Mouse (Mus musculus) MEL (cell line): ENCODE results near the gene Slc35b1. TPM values are rescaled to one million over a fixed set of nuclear protein-coding genes. Genes with fewer than 3 reads are reported as not detected.

Experiments used
- DNase-seq: peaks from one replicate; pipeline ENCODE4 v3.0.0; 2011; ENCODE audit warnings: low read depth, low spot score
- H3K27ac ChIP-seq: 2 replicates; pipeline ENCODE4 v1.5.1; 2012; ENCODE audit warnings: low read depth, mild to moderate bottlenecking, control low read depth, low read length, moderate library complexity; ENCODE audit not compliant: control insufficient read depth
- H3K27me3 ChIP-seq, 2 experiments: fragments of 150-350 bp in 1 of 2; sonication (generic) in 1 of 2; 2 replicates each; pipeline ENCODE4 v1.6.1; 2012; ENCODE audit warnings: low read length in 2 of 2, mild to moderate bottlenecking in 2 of 2, improper control_type of control experiment in 1 of 2, moderate library complexity in 1 of 2; ENCODE audit not compliant: insufficient read depth in 2 of 2, control insufficient read depth in 1 of 2
- H3K36me3 ChIP-seq, 2 experiments: 2 replicates each; pipeline ENCODE4 v1.6.1; 2012 to 2014; ENCODE audit warnings: low read length in 2 of 2, improper control_type of control experiment in 1 of 2, inconsistent platforms in 1 of 2, mild to moderate bottlenecking in 1 of 2; ENCODE audit not compliant: insufficient read depth in 2 of 2, control insufficient read depth in 1 of 2
- H3K4me1 ChIP-seq, 2 experiments: fragments of 150-350 bp in 1 of 2; sonication (generic) in 1 of 2; 2 replicates each; pipeline ENCODE4 v1.6.1; 2012; ENCODE audit warnings: low read length in 2 of 2, improper control_type of control experiment in 1 of 2, mild to moderate bottlenecking in 1 of 2; ENCODE audit not compliant: insufficient read depth in 2 of 2, control insufficient read depth in 1 of 2
- H3K4me3 ChIP-seq, 2 experiments: fragments of 150-350 bp in 1 of 2; sonication (generic) in 1 of 2; 2 replicates each; pipeline ENCODE4 v1.5.1; 2012; ENCODE audit warnings: low read depth in 2 of 2, low read length in 2 of 2, mild to moderate bottlenecking in 2 of 2, moderate library complexity in 2 of 2, control low read depth in 1 of 2, improper control_type of control experiment in 1 of 2; ENCODE audit not compliant: control insufficient read depth in 1 of 2, insufficient read depth in 1 of 2
- H3K79me2 ChIP-seq: 2 replicates; pipeline ENCODE4 v1.6.1; 2012; ENCODE audit warnings: mild to moderate bottlenecking, low read length, moderate library complexity; ENCODE audit not compliant: control insufficient read depth, poor library complexity, insufficient read depth
- H3K9ac ChIP-seq: 2 replicates; pipeline ENCODE4 v1.6.1; 2012; ENCODE audit warnings: low read depth, mild to moderate bottlenecking, control low read depth, low read length, moderate library complexity; ENCODE audit not compliant: control insufficient read depth, poor library complexity, severe bottlenecking
- H3K9me3 ChIP-seq: fragments of 150-350 bp; sonication (generic); replicated peaks from 2 replicates; pipeline ENCODE4 v1.6.1; 2012; ENCODE audit warnings: mild to moderate bottlenecking, low read length, improper control_type of control experiment, moderate library complexity; ENCODE audit not compliant: insufficient read depth
- CHD2 ChIP-seq: IDR thresholded peaks from 2 replicates; pipeline ENCODE4 v1.6.1; 2011; ENCODE audit warnings: low read length, improper control_type of control experiment
- E2F4 ChIP-seq: IDR thresholded peaks from 2 replicates; pipeline ENCODE4 v1.6.1; 2011; ENCODE audit warnings: low read depth, low read length, improper control_type of control experiment, borderline replicate concordance
- ELF1 ChIP-seq: IDR thresholded peaks from 2 replicates; pipeline ENCODE4 v1.6.1; 2014; ENCODE audit warnings: low read depth, mild to moderate bottlenecking, inconsistent platforms, low read length, improper control_type of control experiment, moderate library complexity
- ETS1 ChIP-seq: IDR thresholded peaks from 2 replicates; pipeline ENCODE4 v1.6.1; 2012; ENCODE audit warnings: low read depth, mild to moderate bottlenecking, inconsistent platforms, low read length, improper control_type of control experiment, moderate library complexity
- GABPA ChIP-seq: IDR thresholded peaks from 2 replicates; pipeline ENCODE4 v1.6.1; 2012; ENCODE audit warnings: low read depth, mild to moderate bottlenecking, inconsistent platforms, low read length, improper control_type of control experiment, moderate library complexity
- GATA1 ChIP-seq: IDR thresholded peaks from 2 replicates; pipeline ENCODE4 v1.6.1; 2011; ENCODE audit warnings: low read depth, low read length, improper control_type of control experiment
- KAT2A ChIP-seq: conservative IDR thresholded peaks from 2 replicates; pipeline ENCODE4 v1.6.1; 2012; ENCODE audit warnings: low read depth, low read length, improper control_type of control experiment, inconsistent platforms
- MAX ChIP-seq: IDR thresholded peaks from 2 replicates; pipeline ENCODE4 v1.6.1; 2011; ENCODE audit warnings: low read length, improper control_type of control experiment
- MAZ ChIP-seq: IDR thresholded peaks from 2 replicates; pipeline ENCODE4 v1.6.1; 2012; ENCODE audit warnings: low read depth, mild to moderate bottlenecking, inconsistent platforms, low read length, improper control_type of control experiment
- MYC ChIP-seq: IDR thresholded peaks from 2 replicates; pipeline ENCODE4 v1.6.1; 2011; ENCODE audit warnings: low read depth, mild to moderate bottlenecking, low read length, improper control_type of control experiment, moderate library complexity
- NELFE ChIP-seq: IDR thresholded peaks from 2 replicates; pipeline ENCODE4 v1.6.1; 2011; ENCODE audit warnings: low read depth, low read length, improper control_type of control experiment
- POLR2AphosphoS2 ChIP-seq: IDR thresholded peaks from 2 replicates; pipeline ENCODE4 v1.6.1; 2011; ENCODE audit warnings: low read length, improper control_type of control experiment
- POLR2AphosphoS5 ChIP-seq: IDR thresholded peaks from 2 replicates; pipeline ENCODE4 v1.6.1; 2012; ENCODE audit warnings: low read depth, borderline replicate concordance, mild to moderate bottlenecking, inconsistent platforms, low read length, moderate library complexity, mixed read lengths
- RAD21 ChIP-seq: IDR thresholded peaks from 2 replicates; pipeline ENCODE4 v1.6.1; 2011; ENCODE audit warnings: mild to moderate bottlenecking, low read depth, low read length, improper control_type of control experiment
- RCOR1 ChIP-seq: IDR thresholded peaks from 2 replicates; pipeline ENCODE4 v1.6.1; 2012; ENCODE audit warnings: low read depth, mild to moderate bottlenecking, inconsistent platforms, low read length, improper control_type of control experiment
- TBP ChIP-seq: IDR thresholded peaks from 2 replicates; pipeline ENCODE4 v1.8.0; 2011; ENCODE audit warnings: low read depth, low read length, improper control_type of control experiment
- TCF12 ChIP-seq: IDR thresholded peaks from 2 replicates; pipeline ENCODE4 v1.6.1; 2014; ENCODE audit warnings: low read depth, mild to moderate bottlenecking, inconsistent platforms, low read length, improper control_type of control experiment, moderate library complexity
- USF1 ChIP-seq: IDR thresholded peaks from 2 replicates; pipeline ENCODE4 v1.6.1; 2014; ENCODE audit warnings: low read depth, mild to moderate bottlenecking, inconsistent platforms, low read length, improper control_type of control experiment, moderate library complexity
- ZC3H11A ChIP-seq: IDR thresholded peaks from 2 replicates; pipeline ENCODE4 v1.6.1; 2012; ENCODE audit warnings: low read depth, mild to moderate bottlenecking, inconsistent platforms, low read length, improper control_type of control experiment
- ZKSCAN1 ChIP-seq: IDR thresholded peaks from 2 replicates; pipeline ENCODE4 v1.6.1; 2012; ENCODE audit warnings: low read depth, mild to moderate bottlenecking, inconsistent platforms, low read length, improper control_type of control experiment, moderate library complexity
- ZNF384 ChIP-seq: IDR thresholded peaks from 2 replicates; pipeline ENCODE4 v1.6.1; 2012; ENCODE audit warnings: low read depth, mild to moderate bottlenecking, inconsistent platforms, low read length, improper control_type of control experiment
- polyA plus RNA-seq, 2 experiments: library from polyadenylated mRNA; stranded (reverse) in 1 of 2; unstranded in 1 of 2; fragments of >175 nt in 1 of 2; fragments of >200 nt in 1 of 2; gene quantifications; 2 replicates each; pipeline versions ENCODE4 v1.2.1 to v1.2.4; 2012; ENCODE audit warnings: low replicate concordance in 2 of 2, low read depth in 1 of 2; ENCODE audit not compliant: insufficient read length in 2 of 2, insufficient read depth in 1 of 2, missing spikeins in 1 of 2
- total RNA-seq: library from RNA; depleted of rRNA; stranded (reverse); fragments of 300-350 nt; gene quantifications from 2 replicates; pipeline ENCODE4 v1.2.3, GENCODE M21; 2012

Slc35b1 gene
- total and polyA plus RNA-seq, 3 experiments: 59.1 to 82.4 TPM; not detected in 1

DNA sequence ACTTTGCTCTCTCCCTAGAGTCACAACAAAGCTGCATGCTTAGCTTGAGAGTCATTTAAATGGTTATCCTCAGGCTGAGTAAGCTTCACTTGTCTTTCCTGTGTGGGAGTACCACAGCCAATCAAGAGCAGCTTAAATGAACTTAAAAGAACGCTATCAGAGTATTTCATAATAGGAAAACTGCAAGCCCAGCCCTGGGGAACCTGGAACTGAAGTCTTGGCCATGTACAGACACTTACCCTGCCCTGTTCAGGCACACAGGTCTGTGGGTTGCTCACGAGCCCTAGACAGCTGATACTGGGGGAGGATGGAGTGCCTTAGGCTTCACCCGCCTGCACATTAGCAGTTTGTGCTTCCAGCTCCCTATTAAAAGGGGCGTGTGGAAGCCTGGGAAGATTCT is 41.3 kb upstream of the Slc35b1 start:
- no peak for TF ChIP-seq E2F4
- no peak for TF ChIP-seq TBP
- TF ChIP-seq GABPA: no peak
- no peak for TF ChIP-seq ZNF384
- TF ChIP-seq POLR2AphosphoS2: no peak
- TF ChIP-seq MYC: no peak
- no peak for TF ChIP-seq RCOR1
- TF ChIP-seq MAZ: no peak
- no peak for TF ChIP-seq CHD2
- TF ChIP-seq TCF12: no peak
- TF ChIP-seq ELF1: no peak
- no peak for TF ChIP-seq GATA1
- no peak for TF ChIP-seq ZC3H11A
- no peak for TF ChIP-seq POLR2AphosphoS5
- TF ChIP-seq MAX: no peak
- no peak for TF ChIP-seq KAT2A
- no peak for TF ChIP-seq RAD21
- no peak for TF ChIP-seq ETS1
- Histone ChIP-seq H3K9me3 (no peaks in the 10 kb centered on the region), H3K36me3 (peaks cover 41 to 53% of the 10 kb centered on the region in 2 experiments), H3K4me1 (peaks cover 37 to 41% of the 10 kb centered on the region in 2 experiments), H3K4me3 (no peak overlapping the region), H3K9ac (no peak overlapping the region), H3K27me3 (no peaks in the 10 kb centered on the region), H3K27ac (no peak overlapping the region), H3K79me2 (peaks cover 56% of the 10 kb centered on the region)
- DNase-seq: no peak

- H3K27me3 ChIP-seq: no peaks in the 10 kb centered on the region
- H3K4me1 ChIP-seq: peaks cover 32% of the 10 kb centered on the region in 2 experiments
- H3K9ac ChIP-seq: no peak overlapping the region
- no peaks in the 10 kb centered on the region for H3K9me3 ChIP-seq
- no peak for DNase-seq
- no peak overlapping the region for H3K27ac ChIP-seq
- no peak overlapping the region for H3K4me3 ChIP-seq
- TF ChIP-seq NELFE: no peak
- TF ChIP-seq POLR2AphosphoS5: no peak
- TF ChIP-seq USF1: no peak
- no peak for TF ChIP-seq ZKSCAN1
- TF ChIP-seq TBP: no peak
- peaks cover 41 to 43% of the 10 kb centered on the region in 2 experiments for H3K36me3 ChIP-seq
- peaks cover 46% of the 10 kb centered on the region for H3K79me2 ChIP-seq
Observed at GRCm38 (mm10) chr11:95344181-95344580, 40.3 kb upstream of the Slc35b1 start.
